Mouse (Mus musculus): ENCODE measurements around the gene Skida1.
"Not testable (repeated sequence)": the region's sequence is repeated elsewhere in the genome, so short reads cannot be mapped to it uniquely, and the experiment has no call there.

Skida1 gene

GRCm38 (mm10) chr2:18048453-18049075 lies at the start of gene Skida1:
Gene Skida1 (minus strand): TSS chr2:18049051.
- no peak for DNase-seq (ENCODE audit: low spot score in 2 of 2)

GRCm38 (mm10) chr2:18095804-18096203 lies 47.0 kb upstream of the Skida1 start:
- DNase-seq (ENCODE audit: low spot score in 2 of 2): peak in 1 of 2 experiments; percentile 17

- no peak for DNase-seq (ENCODE audit: low spot score in 2 of 2)
These were observed 45.5 kb upstream of the Skida1 start for GRCm38 (mm10) chr2:18094319-18094718.

GRCm38 (mm10) chr2:18093858-18094257 lies 45.0 kb upstream of the Skida1 start:
- DNase-seq (ENCODE audit: low spot score in 2 of 2): no peak

DNA sequence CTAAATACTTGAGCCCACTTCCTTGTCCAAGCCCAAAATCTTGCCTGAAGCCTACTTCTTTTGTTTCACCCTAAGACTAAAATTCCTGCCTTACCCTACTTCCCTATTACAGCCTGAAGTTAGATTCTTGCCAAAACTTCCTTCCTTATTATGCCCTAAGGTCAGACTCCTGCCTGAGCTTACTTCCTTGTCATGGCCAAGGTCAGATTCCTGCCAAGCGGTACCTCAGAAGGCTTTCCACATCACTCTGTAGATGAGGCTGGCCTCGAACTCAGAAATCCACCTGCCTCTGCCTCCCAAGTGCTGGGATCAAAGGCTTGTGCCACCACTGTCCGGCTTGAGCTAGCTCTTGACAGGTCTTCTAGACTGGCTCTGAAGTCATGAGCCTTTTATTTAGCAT lies 38.8 kb upstream of the Skida1 start:
- DNase-seq (ENCODE audit: low spot score in 2 of 2): not testable (repeated sequence)

DNA sequence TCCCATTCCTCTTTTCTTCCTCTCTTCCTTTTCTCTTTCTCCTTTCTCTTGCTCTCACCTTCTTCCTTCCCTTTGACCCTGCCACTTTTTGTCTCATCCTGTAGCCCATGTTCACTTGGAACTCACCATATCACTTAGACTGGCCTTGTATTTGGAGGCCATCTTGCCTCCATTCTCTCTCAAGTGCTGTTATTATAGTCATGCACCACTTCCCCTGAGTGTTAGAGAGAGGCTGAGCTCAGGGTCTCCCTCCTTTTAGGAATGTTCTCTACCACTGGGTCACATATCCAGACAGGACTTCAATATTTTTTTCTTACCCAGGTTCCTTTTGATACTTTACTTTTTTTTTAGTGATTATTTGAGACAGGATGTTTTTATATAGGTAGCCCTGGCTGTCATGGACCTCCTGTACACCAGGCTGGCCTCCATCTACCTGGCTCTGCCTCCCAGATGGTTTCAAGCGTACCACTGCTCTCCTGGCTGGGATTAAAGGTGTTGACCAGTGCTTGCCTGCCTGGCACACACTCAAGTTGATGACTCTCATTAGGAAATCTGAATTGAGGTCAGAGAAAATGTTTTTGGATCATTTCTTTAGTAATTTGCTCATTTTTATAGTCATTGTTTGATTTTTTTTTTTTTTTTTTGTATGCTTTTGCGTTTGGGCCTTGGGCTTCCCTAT lies 31.5 kb upstream of the Skida1 start:
- DNase-seq (ENCODE audit: low spot score in 2 of 2): no peak

DNA sequence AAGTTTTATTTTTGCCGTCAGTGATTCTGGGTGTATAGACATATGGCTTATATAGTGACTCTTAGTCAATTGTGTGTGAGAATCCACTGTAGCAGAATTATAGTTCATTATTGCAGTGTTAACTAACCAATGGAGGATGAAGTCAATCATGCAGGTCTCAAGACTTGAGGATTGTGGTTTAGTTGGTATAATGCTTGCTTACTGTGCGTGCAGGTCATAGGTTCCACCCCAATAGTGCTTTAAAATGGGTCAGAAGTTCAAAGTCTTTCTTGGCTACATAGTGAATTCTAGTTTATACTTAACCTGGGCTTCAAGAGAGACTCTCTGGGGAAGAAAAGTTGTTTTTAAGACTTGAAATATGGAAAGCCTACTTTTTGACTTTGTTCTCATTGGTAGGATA lies 23.1 kb upstream of the Skida1 start:
- DNase-seq (ENCODE audit: low spot score in 2 of 2): no peak

DNA sequence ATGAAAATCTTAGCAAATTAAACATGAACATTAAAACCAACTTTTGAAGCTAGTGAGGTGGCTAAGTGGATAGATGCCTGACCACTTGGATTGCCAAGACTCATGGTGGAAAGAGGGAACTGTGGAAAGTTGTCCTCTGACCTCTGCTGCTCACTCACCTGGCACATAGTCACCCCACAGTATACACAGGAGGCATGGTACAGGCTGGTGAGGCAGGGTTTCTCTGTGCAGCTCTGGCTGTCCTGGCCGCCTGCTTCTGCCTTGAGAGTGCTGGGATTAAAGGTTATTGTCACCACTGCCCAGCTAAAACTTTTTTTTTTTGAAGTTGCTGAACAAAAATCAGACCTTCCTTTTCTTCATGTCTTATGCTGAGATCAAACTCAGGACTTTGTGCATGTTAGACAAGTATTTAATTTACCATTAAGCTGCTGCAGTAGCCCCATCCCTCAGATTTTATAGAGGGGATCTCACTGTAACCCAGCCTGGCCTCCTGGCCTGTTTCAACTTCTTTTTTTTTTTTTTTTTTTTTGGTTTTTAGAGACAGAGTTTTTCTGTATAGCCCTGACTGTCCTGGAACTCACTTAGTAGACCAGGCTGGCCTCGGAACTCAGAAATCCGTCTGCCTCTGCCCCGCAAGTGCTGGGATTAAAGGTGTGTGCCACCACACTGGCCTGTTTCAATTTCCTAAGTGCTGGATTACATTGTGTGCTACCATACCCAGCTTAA lies 19.4 kb upstream of the Skida1 start:
- DNase-seq (ENCODE audit: low spot score in 2 of 2): no peak

GRCm38 (mm10) chr2:18066436-18066835 lies 17.6 kb upstream of the Skida1 start:
- DNase-seq (ENCODE audit: low spot score in 2 of 2): no peak

GRCm38 (mm10) chr2:18065708-18066030 lies 16.8 kb upstream of the Skida1 start:
- no peak for DNase-seq (ENCODE audit: low spot score in 2 of 2)

GRCm38 (mm10) chr2:18064941-18065707 lies 16.3 kb upstream of the Skida1 start:
- peak; percentile 63 to 67 for DNase-seq (ENCODE audit: low spot score in 2 of 2)

DNA sequence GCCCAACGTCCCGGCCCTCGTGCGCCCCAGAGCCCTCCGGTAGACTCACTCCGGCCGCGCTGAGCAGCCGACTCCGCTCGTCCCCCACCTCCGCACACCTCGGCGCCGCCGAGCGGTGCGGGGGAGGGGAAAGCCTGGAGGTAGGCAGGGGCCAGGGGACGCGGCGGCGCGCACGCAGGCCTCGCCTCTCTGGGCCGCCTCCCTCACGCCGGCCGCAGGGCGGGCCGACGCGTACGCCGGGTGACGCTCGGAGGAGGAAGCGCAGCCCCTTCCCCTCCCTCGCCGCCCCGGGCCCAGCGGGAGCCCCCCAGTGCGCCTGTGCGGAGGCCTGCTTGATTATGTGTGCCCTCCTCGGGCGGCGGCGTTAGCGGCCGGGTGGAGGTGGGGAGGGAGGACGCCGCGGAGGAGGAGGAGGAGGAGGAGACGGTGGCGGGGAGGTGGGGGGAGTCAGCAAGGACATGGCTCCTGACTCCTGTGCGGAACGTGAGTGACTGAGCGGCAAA lies 15.6 kb upstream of the Skida1 start:
- peak; percentile 79 to 88 for DNase-seq (ENCODE audit: low spot score in 2 of 2)

DNA sequence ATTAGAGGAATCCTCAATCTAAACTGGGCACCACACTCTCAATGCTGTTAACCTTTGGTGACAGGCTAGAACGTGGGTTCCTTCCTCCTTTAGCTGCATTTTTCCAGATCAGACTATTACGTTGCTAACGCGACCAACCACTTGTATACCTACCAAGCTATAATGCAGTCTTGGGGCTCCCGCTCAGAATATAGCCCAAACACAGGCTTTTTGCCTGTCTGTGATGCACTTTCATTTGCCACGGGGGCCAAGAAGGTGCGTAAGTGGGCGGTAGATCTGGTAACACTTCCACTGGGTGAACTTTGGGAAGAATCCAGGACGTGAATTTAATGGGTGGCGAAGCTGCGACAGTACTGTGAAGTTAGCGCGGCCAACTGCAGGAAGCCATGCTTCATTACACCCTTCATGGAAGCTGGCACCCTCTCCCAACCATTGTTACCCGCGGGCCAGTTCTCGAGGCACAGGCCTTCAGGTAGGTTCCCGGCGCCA lies 15.0 kb upstream of the Skida1 start:
- peak; percentile 50 to 51 for DNase-seq (ENCODE audit: low spot score in 2 of 2)

GRCm38 (mm10) chr2:18060396-18060795 lies 11.5 kb upstream of the Skida1 start:
- no peak for DNase-seq (ENCODE audit: low spot score in 2 of 2)

- no peak for DNase-seq (ENCODE audit: low spot score in 2 of 2)
These were observed 11.0 kb upstream of the Skida1 start for GRCm38 (mm10) chr2:18059891-18060290.

- no peak for DNase-seq (ENCODE audit: low spot score in 2 of 2)
These were observed 10.2 kb upstream of the Skida1 start for GRCm38 (mm10) chr2:18059063-18059462.

DNA sequence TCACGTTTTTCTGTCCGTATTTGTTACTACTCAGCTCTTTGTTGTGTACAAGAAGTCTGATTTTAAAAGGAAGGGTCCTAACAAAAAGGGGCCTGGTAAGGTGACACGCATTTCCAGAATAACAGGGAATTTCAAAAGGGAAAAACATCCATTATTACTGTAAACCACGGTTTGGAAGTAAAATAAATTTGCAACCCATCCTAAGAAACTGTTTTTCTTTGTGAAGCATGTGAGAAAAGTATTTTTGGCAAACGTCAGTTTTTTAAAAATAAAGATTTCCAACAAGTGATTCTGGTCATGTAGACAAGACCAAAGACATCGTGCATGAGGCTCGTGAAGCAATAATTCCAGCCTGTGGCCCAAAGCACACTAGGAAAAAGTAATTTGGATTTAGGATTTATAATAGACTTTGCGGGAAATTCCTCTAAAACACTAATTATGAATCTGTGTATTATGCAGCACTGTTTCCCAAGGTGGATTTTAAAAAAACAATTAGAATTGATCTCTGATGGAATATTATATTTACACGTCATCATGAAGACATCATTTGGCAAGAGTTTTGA lies 9.4 kb upstream of the Skida1 start:
- DNase-seq (ENCODE audit: low spot score in 2 of 2): no peak

DNA sequence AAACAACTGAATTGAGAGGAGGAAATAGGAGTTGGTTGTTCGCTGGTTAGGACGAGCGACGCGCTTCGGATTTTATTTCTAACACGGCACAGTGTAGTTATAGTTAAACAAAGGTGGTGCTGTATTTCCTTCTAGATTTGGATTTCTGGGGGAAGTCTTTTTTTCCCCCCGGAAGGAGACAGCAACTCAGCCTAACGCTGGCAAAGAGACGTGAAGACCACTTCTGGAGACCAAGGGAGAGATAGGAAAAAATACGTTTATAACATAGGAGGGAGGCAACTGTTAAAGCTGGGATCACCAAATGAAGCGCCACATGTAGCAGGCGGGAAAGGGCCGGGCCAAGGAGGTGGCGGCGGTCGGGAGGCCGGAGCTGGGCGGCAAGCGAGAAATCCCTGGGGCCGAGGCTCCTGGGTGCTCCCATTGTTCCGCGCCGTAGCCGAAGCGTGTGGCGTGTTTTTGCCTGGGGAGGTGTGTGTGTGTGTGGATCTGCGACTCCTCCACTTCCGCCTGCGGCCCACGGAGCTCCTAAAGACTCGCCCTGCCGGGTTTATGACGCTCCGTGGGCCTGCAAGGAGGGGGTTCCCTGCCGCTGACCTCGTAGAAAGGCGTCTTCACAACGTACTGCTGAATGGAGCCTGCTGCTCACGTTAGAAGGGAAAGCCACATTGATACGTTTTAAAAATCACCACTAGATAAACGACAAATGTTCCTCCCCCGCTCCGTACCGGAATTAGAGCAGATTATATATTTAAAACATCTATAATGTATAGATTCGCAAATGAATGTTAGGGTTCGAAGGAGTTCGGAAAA lies 8.7 kb upstream of the Skida1 start:
- peak; percentile 76 to 81 for DNase-seq (ENCODE audit: low spot score in 2 of 2)

DNA sequence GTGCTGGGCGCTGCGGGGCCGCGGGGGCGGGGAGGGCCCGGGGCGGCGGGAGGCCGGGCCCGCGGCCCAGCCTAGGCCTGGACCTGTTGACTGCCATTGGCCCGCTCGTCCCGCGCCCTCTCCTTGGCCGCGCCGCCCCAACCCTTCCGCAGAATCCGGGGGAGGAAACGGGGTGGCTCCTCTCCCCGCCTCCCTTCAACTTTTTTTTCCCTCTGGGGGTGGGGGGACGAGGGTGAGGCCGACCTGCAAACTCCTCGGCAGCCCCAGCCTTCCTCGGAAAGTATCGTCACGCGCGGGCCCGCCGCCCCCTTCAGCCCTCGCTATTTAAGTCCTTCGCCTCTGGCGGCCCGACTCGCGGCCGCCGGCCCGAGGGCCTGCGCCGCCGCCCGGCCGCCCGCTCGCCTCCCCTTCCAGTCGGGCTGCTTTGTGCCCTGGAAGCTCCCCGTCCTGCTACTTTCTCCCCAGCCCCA lies 8.0 kb upstream of the Skida1 start:
- peak; percentile 93 to 94 for DNase-seq (ENCODE audit: low spot score in 2 of 2)

GRCm38 (mm10) chr2:18055929-18056785 lies 7.3 kb upstream of the Skida1 start:
- peak; percentile 87 to 91 for DNase-seq (ENCODE audit: low spot score in 2 of 2)
